Mouse (Mus musculus): Measurements from ENCODE around the gene Manba.
A peak's percentile ranks its signal among the peaks of the same experiment; 100 is the strongest.
"Not testable (repeated sequence)": the region's sequence is repeated elsewhere in the genome, so short reads cannot be mapped to it uniquely, and the experiment has no call there.

The Manba gene

DNA sequence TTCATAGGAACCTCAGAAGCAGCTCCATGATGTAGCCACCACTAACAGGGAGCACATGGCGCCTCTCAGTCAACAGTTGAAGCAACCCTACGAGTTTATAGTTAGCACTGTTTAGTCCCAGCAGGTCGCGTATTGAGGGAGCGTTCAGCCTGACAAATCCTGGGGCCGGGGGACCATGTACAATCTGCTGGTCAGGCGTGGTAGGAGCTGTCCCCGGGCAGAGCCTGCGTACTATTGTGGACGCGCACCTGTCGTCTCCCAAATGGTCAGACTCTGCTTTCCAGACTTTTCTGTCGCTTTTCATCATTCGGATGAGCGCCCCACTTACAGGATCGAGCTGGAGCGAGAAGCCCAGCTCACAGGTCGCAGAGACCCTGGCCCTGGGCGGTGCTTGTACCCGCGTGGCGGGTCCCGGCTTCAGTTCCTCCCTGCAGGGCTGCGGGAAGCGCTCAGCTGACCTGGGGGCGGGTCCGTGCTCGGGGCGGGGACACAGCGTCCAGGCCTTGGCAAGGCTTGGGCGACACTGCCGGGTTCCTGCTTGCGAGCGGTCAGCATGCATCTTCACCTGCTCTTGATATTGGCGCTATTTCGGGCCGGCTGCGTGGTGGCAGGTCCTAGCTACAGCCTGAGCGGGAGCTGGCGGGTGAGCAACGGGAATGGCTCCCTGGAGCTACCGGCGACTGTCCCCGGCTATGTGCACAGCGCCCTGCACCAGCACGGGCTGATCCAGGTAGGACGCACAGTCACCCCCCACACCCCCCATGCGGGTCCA lies at the start of gene Manba:
TSS of gene Manba (plus strand) at position 484 of the 772 bp plus-strand sequence.
- peak; percentile 36 for DNase-seq (ENCODE audit: low spot score)

DNA sequence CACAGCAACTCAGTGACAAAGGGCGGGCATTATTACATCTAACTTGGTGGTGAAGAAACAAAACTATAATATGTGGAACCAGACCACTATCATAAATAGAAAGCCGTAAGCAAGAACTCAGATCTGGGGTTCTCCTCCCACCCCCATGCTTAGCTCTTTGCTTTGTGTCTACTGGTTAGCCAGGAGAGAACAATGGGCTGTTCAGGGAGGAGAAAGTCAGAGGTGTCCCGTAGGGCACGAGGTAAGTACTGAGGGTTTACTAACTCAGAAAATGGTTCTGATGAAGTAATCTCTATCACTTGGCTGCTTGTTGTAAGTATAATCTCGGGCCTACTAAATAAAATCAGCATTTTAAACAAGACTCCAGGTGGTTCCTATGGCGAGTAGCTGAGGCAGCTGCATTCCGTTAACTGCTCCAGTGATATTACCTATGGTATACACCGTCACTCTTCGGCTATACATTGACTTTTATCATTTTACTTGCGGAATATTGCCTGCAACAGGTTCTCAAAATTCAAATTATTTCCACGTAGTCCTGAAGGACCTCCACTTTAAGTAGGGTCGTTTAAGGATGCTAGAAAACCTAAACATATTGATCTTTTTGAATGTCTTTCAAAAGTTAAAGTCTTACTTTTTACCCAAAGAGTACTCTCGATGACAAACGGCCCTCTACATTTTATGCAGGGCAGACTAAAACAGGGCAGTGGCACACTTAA lies 48.4 kb upstream of the Manba start:
- no peak for DNase-seq (ENCODE audit: low spot score)

DNA sequence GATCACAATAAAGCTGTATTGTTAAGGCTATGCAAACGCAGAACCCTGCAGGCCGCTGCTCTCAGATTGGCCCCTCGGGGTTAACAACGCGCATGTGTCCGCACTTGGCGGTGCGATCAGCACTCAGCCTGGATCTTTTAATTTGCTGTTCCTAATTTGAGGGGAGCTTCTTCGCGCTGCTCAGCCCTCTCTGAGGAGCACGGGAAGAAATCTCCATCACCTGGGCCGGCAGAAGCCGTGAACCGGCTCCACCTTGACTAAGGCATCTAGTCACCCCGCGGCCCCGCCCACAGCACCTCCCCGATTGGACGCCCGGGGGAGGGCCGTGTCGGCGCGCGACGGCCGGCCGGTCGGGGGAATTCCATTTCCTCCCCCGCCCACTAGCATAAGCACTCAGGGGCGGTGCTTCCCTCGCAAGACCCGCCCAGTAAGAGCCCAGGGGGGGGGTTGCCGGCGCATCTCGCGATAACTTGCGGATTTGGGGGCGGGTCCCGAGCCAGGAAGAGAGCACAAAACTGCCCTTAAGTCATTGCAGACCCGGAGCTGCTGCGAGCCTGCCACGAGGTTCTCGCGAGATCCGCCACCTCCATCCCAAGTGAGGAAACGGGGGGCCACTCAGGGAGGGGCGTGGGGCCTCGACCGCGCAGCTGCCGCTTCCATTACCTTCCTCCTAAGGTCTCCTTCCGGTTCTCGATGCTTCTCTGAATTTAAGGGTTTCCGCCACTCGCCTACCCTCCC lies 47.5 kb upstream of the Manba start, which contains the start of gene Ube2d3:
TSS of gene Ube2d3 (plus strand) at position 392 of the 738 bp plus-strand sequence.
- peak; percentile 97 for DNase-seq (ENCODE audit: low spot score)

DNA sequence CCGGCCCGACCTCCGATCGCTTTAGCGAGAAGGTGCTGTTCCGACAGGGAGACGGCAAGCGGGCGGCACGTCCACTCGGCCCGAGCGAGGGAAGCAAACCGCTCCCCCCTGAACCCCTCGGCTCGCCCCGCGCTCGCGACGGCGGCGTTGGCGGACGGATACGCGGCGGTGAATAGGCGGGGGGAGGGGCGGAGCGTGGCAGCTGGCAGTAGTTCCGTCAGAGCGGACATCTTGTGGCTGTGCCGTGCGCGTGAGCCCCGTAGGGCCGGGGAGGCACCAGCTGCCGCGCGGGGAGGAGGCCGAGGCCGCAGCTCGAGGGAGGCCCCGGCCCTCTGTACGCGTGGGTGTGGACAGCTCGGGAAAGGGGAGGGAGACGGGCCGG lies 46.9 kb upstream of the Manba start:
- DNase-seq (ENCODE audit: low spot score): peak; percentile 81

DNA sequence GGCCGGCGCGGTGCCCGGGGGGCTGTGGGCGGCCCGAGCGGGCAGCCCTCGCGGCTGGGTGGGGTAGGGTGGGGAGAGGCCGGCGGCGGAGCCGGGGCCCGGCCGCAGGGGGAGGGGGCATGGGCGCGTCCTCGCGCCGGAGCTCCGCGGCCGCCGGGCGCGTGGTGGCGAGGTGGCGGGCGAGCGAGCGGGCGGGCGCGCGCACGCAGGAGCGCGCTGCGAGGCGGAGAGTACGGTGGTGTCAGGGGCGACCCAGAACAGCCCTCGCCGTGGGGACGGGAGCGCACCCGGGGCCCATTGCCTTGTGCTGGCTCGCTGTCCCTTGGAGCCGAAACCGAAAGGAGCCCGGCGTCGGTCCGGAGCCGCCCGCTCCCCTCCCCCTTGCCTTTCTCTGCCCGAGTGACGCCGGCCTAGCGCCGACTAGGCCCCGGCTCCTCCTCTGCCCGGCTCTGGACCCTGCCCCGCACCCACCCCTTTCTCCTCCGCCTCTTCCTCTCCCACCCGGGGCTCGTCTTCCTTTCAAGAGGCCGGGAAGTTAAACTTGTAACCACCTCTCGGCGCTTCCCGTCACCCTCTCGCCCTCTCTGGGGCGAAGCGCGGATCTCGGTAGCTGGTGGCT lies 46.4 kb upstream of the Manba start:
- peak; percentile 63 for DNase-seq (ENCODE audit: low spot score)

DNA sequence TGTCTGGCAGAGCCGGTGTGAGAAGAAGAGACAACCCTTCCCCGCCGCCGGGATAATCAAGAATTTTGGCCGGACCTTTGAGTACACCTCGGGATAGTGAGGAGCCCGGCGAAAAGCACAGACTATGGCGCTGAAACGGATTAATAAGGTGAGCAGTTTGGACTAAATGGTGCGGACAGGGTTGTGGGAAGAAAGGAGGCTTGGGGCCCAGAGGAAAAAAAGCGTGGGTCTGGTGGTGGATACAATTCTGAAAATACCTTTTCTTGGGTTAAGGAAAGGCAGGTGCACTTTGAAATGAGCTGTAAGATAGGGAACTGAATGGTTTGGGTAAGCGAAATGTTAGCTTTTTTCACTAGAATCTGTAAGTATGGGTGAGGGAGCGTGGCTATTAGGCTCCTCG lies 45.8 kb upstream of the Manba start:
- no peak for DNase-seq (ENCODE audit: low spot score)

DNA sequence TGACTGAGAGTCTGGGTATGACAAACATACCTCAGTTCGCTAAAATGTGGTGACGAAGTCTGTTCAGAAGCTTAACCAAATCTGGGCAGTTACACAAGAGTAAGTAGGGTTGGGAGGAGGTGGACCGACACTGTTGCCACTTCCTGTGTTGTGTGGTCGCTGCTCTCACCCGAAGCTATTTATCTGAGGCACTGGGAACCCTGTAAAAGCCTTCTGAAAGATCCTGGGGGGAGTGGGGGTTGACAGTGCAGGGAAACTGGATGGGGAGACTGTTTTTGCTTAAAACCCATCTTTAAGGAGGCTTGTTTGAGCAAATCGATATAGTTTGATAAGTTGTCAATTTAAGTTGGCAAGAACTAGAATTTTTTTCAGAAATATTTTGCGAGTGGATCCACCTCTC lies 45.2 kb upstream of the Manba start:
- DNase-seq (ENCODE audit: low spot score): peak; percentile 71

DNA sequence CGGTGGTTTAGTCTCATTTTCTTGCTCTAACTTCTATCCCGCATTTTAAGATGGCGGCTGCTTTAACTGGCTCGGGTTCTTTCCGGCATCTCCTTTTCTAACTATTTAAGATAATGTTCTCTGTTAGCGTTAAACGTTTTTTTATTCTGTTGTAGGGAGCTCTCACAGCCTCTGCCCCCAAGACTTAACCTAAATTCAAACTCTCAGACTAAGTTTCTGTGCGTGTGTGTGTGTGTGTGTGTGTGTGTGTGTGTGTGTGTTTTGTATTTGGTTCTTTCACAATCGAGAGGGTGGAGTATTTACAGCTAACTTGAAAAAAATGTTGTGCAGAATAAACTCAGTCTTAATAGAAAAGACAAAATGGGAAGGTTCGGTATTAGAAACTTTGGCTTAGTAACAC lies 44.8 kb upstream of the Manba start:
- no peak for DNase-seq (ENCODE audit: low spot score)

DNA sequence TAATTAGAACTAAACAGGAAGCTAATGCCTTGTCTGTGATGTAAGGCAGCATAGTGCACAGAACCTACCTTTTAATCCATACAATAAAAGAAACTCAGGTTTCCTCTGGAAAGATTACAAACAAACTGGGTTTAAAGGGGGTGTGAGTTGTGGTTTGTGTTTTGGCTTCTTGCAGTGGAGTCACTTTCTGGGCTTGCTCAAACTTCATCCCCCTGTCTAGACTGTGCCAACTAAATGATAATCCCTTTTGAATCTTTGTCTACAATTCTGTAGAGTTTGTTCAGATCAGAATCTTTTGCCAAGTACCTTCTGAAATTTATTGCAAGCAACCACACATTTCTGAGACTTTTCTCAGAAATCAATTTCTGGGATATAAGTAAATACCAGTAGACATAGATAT lies 40.5 kb upstream of the Manba start:
- no peak for DNase-seq (ENCODE audit: low spot score)

DNA sequence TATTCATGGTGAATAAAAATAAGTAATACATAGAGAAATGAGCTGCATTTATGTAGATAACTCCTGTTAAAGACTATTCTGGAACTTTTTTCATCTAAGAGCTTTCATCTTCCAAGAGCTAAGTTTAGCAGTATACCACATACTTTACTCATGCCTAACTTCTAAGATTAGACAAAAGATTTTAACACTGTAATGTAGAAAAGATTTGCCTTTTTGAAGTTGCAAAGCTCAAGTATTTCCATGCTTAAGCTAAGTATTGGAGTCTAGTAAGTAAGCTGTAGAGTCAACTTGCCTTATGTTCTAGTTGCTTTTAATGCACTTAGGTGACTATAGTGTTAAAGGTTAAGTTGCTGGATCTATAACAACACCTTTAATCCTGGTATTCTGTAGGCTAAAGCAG lies 26.4 kb upstream of the Manba start:
- DNase-seq (ENCODE audit: low spot score): no peak

DNA sequence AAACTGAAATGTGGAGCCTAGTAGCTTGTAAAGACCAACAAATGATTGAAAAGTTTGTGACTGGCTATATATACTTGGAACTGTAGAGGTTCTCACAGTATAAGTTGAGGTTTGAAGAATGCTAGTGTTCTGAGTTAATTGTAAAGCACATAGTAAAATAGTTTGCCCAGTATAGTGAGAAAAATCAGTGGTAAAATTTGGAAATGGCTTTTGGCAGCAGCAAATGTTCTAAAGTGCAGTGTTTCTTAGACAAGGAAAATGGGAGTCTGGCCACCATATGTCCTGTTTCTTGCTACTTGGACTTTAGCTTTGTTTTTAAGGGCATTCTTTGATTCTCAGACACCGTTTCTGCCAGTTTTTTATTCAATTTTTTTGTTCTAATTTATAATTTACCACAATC lies 17.0 kb upstream of the Manba start:
- no peak for DNase-seq (ENCODE audit: low spot score)

DNA sequence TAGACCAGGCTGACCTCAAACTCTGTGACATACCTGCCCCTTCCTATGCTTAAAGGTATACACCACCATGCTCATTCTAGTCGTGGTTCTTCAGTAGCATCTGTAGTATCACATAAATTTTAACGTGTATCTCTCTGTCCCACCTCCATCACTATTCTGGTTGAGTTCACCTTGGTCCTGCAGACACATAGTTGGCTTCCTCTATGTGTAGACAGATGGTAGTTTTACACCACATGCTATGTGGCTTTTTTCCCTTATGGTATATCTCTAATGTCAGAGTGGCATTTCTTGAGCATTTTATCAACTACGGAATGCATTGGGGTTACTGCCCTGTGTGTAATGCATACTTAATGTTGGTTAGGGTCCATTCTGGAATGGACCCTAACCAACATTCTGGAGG lies 16.3 kb upstream of the Manba start:
- DNase-seq (ENCODE audit: low spot score): no peak

DNA sequence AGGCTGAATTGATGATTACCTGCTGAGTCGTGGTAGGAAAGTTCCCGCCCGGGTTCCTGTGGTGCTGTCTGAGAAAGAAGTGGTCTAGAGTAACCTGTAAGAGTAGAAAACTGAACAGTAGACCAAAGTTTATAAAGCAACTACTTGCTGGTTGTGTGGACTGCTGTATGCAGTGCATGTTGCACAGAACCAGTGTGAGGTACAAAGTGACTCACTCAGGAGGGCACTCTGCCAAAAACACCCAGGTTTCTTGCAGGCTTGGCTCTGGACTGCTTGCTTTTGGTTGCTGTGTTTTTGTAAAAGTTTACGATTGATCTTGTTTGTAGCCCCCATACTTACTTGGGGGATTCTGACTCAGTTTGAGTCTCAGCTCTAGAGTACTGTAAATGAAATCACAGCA lies 15.4 kb upstream of the Manba start:
- DNase-seq (ENCODE audit: low spot score): no peak

DNA sequence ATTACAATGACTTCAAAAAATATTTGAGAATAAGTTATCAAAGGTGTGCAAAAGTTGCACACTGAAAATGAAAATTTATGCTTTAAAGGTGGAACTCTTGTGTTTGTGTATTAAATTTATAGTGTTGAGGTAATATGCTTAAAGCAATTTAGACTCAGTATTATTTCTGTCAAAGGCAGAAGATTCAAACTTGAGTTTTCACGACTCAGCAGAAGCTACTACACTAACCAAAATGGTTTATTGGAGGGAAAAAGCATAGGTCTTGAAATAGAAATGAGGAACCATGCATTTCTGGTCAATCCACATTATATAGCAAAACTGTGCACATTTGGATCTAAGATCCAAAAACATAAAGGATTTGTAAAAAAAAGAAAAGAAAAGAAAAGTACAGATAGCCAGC lies 14.6 kb upstream of the Manba start:
- no peak for DNase-seq (ENCODE audit: low spot score)

DNA sequence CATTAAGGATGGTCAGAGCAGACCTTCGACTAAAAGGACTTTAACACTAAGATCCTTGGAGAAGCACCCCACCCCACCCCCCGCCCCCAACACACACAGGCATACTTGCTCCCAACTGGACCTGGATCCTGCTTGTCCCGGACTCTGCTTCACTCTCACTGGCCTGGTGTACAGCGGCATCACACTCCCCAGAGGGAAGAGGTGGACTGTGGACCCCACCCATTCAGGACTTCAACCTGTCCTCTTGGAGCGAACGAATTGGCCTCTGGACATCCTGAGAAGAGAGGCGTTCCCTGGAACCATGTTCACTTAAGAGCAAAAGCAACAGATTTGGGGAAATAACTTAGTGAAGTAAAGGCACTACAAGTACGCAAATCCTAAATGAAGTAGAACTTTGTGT lies 10.4 kb upstream of the Manba start:
- DNase-seq (ENCODE audit: low spot score): no peak

DNA sequence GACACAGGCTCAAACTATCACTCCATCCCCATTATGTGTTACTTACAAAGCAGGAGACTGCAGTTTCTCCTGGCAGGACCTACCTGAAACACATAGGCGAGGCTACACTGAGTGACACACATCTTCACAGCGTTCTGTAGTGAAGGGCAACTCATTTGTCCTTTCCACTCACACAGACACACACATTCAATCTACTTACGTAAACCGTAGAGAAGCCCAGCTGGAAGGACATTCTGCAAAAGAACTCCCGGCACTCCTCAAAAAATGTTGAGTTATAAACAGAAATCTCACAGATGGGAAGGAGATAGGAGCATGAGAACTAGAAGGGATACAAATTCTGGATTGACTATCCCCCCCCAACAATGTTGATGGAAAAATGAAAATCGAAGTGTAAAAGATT lies 9.1 kb upstream of the Manba start:
- DNase-seq (ENCODE audit: low spot score): no peak

DNA sequence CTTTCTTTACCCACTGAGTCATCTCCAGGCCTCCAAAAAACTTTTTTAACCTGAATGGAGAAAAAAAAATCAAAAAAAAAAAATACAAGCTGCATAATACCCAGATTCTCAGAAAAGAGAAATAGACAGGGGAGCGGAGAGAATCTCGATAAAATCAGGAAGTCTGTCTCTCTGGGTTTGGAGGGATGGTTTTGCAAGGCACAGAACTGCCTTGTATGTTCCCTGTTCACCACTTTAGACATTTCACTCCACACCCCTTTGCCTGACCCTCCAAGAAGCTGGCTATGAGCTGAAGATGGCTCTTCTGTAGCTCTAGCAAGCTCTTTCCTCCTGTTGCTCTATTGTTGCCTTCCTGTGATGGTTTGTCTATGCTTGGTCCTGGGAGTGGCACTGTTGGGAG lies 8.4 kb upstream of the Manba start:
- DNase-seq (ENCODE audit: low spot score): no peak

DNA sequence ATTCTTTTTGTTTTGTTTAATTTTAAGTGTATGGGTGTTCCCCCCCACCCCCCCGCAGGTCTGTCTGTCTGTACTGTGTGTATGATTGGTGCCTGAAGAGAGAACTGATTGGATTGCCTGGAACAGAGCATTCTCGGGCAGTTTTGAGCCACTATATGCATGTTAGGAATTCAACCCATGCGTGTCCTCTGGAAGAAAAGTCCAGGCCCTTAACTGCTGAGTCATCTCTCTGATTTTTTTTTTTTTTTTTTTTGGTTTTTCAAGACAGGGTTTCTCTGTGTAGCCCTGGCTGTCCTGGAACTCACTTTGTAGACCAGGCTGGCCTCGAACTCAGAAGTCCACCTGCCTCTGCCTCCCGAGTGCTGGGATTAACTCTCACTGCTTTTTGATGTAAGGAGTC lies 6.3 kb upstream of the Manba start:
- DNase-seq (ENCODE audit: low spot score): not testable (repeated sequence)

DNA sequence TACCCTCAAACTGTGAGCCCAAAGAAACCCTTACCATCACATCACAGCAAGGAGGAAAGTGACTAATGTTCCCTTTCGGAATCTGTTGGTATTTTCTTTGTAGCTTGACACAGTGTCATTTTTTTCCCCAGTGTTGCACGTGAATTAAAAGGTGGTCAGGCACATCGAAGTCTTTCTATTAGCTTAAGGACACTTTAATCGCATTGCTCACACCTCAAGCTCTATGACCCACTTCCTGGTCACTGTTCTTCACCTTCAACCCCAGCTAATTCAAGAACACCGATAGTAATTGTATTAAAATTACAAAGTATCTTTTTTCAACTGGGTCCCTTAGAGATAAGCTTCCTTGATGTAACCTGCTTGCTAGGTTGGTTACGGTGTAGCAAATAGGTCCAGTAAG lies 4.6 kb upstream of the Manba start:
- DNase-seq (ENCODE audit: low spot score): no peak

DNA sequence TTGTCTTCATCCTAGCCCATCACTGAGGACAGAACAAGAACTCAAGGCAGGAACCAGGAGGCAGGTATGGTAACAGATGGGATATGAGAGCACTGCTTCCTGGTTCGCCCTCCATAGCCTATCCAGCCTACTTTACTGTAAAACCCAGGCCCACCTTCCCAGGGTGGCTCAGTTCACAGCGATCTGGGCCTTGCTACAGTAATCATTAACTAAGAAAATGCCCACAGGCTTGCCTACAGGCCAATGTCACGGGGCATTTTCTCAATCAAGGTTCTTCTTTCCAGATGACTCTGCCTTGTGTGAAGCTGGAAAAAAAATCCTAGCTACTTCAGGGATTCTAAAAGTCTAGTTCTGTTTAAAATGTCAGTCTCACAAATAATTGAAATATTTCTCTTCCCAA lies 3.8 kb upstream of the Manba start:
- DNase-seq (ENCODE audit: low spot score): no peak

DNA sequence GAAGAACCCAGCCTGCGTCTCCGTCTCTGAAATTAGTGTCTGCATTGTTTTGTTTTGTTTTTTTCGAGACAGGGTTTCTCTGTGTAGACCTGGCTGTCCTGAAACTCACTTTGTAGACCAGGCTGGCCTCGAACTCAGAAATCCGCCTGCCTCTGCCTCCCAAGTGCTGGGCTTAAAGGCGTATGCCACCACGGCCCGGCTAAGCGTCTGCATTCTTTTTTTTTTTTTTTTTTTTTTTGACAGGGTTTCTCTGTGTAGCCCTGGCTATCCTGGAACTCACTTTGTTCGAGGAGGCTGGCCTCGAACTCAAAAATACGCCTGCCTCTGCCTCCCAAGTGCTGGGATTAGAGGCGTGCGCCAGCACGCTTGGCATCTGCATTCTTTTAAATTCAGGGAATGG lies 761 bp upstream of the Manba start:
- not testable (repeated sequence) for DNase-seq (ENCODE audit: low spot score)

DNA sequence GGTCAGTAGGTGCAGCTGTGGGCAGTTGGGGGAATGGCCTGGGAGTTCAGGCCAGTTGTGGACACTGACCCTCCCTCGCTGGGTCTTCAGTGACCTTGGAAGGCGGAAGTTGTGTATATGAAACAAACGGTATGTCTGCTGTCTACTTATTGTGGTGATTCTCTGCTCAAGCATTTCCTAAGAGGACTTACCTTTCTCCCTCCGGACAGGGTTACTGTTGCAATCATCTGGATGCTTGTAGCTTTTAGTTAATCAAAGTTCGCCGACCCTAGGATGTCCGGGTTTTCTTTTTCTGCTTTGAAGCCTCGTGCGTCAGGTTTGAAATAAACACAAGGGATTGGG lies 460 bp downstream of the Manba start:
- DNase-seq (ENCODE audit: low spot score): no peak

DNA sequence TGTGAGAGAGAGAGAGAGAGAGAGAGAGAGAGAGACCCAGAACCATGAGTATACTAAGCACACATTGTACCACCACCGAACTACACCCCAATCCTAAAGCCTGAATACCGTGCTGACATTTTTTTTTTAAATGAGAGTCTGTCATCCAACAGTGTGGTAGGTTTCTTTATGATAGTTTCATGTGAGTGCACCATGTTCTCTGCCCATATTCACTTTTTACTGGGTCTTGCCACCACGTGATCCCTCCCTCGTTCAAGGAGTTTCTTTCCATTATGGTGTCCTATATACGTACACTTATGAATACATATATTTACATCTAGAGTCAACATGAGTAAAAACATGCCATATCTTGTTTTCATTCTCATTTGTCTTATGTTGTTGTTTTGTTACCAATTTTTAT lies 940 bp downstream of the Manba start:
- DNase-seq (ENCODE audit: low spot score): no peak
